9 mouse cellular contexts compared by ENCODE assay signal in genomic region chr4:83527921-83528320, GRCm38 (mm10). TPM values are rescaled to one million over a fixed set of nuclear protein-coding genes. Genes with fewer than 3 reads are reported as not detected.
DNase-seq lines count a peak whose midpoint lies in the region; ATAC-seq and TF ChIP-seq lines count a peak whose summit lies in the region.
"Had no signal": no experiment of that assay in that cellular context is flagged by ENCODE, and none has a peak within 500 bp of the region (broad histone marks: within the 10 kb centered on the region; RNA-seq: fewer than 3 reads in every experiment).

No protein-coding gene starts in this region.

- TF ChIP-seq CTCF in MEL (IDR thresholded peaks at IDR 0.05 in 2 of 3, conservative IDR thresholded peaks at IDR 0.05 in 1 of 3; ENCODE audit: control insufficient read depth in 1 of 3, insufficient read depth in 1 of 3, low read depth in 2 of 3, low read length in 3 of 3, poor library complexity in 1 of 3, severe bottlenecking in 1 of 3): peak; percentile 16 to 69 (median 68); a peak in 5 of 6 replicates

- peak; percentile 19 for DNase-seq in layer of hippocampus, adult 11-12 months (ENCODE audit: low spot score)
- DNase-seq in layer of hippocampus, adult 8-10 months (ENCODE audit: low spot score in 2 of 2): no peak
- peak; percentile 88 for DNase-seq in MEL (ENCODE audit: low read depth, low spot score)
- peak; percentile 63 for DNase-seq in c-Kit-positive CD71-positive TER-119-negative erythroid progenitor cells, embryonic 14.5 days (ENCODE audit: low read depth)
- DNase-seq in lung, postnatal 10 days: peak; percentile 46
- DNase-seq in thymus, postnatal 4 days: peak; percentile 76
- no peak for DNase-seq in layer of hippocampus, postnatal 14 days (ENCODE audit: low spot score in 2 of 2)

- H3K36me3 ChIP-seq in MEL (ENCODE audit: control insufficient read depth in 1 of 2, insufficient read depth in 2 of 2, low read length in 2 of 2): peaks cover 0 to 15% of the 10 kb centered on the region in 2 experiments; a peak in 2 of 4 replicates
- H3K36me3 ChIP-seq: limb, embryonic 13.5 days had no signal

- H3K27ac ChIP-seq in MEL (ENCODE audit: control insufficient read depth, low read depth, low read length): no peak overlapping the region
- H3K27ac ChIP-seq: limb, embryonic 13.5 days had no signal

- no peaks in the 10 kb centered on the region for H3K27me3 ChIP-seq in MEL (ENCODE audit: control insufficient read depth in 1 of 2, insufficient read depth in 2 of 2, low read length in 2 of 2)
- H3K27me3 ChIP-seq: limb, embryonic 13.5 days had no signal

- TF ChIP-seq EP300 in MEL (IDR thresholded peaks at IDR 0.05; ENCODE audit: low read depth in 1 of 2, low read length in 2 of 2): no peak

- peaks cover 3% of the 10 kb centered on the region for H3K79me2 ChIP-seq in MEL (ENCODE audit: control insufficient read depth, insufficient read depth, low read length, poor library complexity)

- no peak; the same call in 1 of the 2 replicates for TF ChIP-seq RAD21 in MEL (IDR thresholded peaks at IDR 0.05; ENCODE audit: low read depth, low read length)

- H3K9me3 ChIP-seq in MEL (replicated peaks; ENCODE audit: insufficient read depth, low read length): no peaks in the 10 kb centered on the region
- H3K9me3 ChIP-seq: limb, embryonic 13.5 days had no signal

- no peak for TF ChIP-seq POLR2A in MEL (IDR thresholded peaks at IDR 0.05; ENCODE audit: control insufficient read depth in 1 of 2, insufficient read depth in 1 of 2, low read depth in 1 of 2, low read length in 2 of 2, poor library complexity in 1 of 2)

- no peak overlapping the region for H3K4me3 ChIP-seq in MEL (ENCODE audit: control insufficient read depth in 1 of 2, insufficient read depth in 1 of 2, low read depth in 2 of 2, low read length in 2 of 2)
- H3K4me3 ChIP-seq: limb, embryonic 13.5 days had no signal

- ATAC-seq in granulocyte monocyte progenitor cell, adult 5-6 weeks (replicated peaks; ENCODE audit: poor library complexity, severe bottlenecking): no peak

- no peak overlapping the region for H3K9ac ChIP-seq in MEL (ENCODE audit: control insufficient read depth, low read depth, low read length, poor library complexity, severe bottlenecking)
- H3K9ac ChIP-seq: limb, embryonic 13.5 days had no signal

- peaks cover 0 to 4% of the 10 kb centered on the region in 2 experiments; a peak in 2 of 4 replicates for H3K4me1 ChIP-seq in MEL (ENCODE audit: control insufficient read depth in 1 of 2, insufficient read depth in 2 of 2, low read length in 2 of 2)

TF ChIP-seq in MEL, 35 proteins besides CTCF, POLR2A, EP300 and RAD21:
- TF ChIP-seq HCFC1 (IDR thresholded peaks at IDR 0.05; ENCODE audit: low read depth, low read length): no peak
- 0 out of 2 replicates have a peak, but pooled peaks have one; percentile 38 for TF ChIP-seq SIN3A (IDR thresholded peaks at IDR 0.05; ENCODE audit: low read length)
- no peak for TF ChIP-seq ZKSCAN1 (IDR thresholded peaks at IDR 0.05; ENCODE audit: low read depth, low read length)
- TF ChIP-seq MAFK (IDR thresholded peaks at IDR 0.05; ENCODE audit: borderline replicate concordance, low read depth, low read length): no peak
- TF ChIP-seq SMC3 (IDR thresholded peaks at IDR 0.05; ENCODE audit: low read depth, low read length): peak; percentile 46
- peak; percentile 57; the same call in 1 of the 2 replicates for TF ChIP-seq MYC (IDR thresholded peaks at IDR 0.05; ENCODE audit: low read depth, low read length)
- no peak for TF ChIP-seq MEF2A (IDR thresholded peaks at IDR 0.05; ENCODE audit: extremely low read depth, insufficient replicate concordance, low read depth, low read length, poor library complexity, severe bottlenecking)
- TF ChIP-seq TAL1 (IDR thresholded peaks at IDR 0.05; ENCODE audit: low read length): no peak
- no peak for TF ChIP-seq GABPA (IDR thresholded peaks at IDR 0.05; ENCODE audit: low read depth, low read length)
TF ChIP-seq in MEL: peak in this region for 3.

RNA-seq across cellular contexts. Expression of gene Ccdc171, which starts 2.6 kb away (rescaled TPM):
- total RNA-seq in layer of hippocampus, adult 8-10 months (2022): 1 to 10 TPM; 4.1 to 4.5 (median 4.2) TPM
- total RNA-seq in MEL (2012; rRNA removed): 1.7 and 1.8 TPM in 2 replicates
- polyA plus RNA-seq in MEL (2012; ENCODE audit: insufficient read depth in 1 of 2, insufficient read length in 2 of 2, low read depth in 1 of 2, low replicate concordance in 2 of 2, missing spikeins in 1 of 2): 1 to 10 TPM in 1 of 2 experiments, not detected in 1; 1.6 TPM
- total RNA-seq in layer of hippocampus, postnatal 14 days (2021): 1 to 10 TPM; 3.2 to 3.3 TPM
- 4.0 and 4.7 TPM in 2 replicates for total RNA-seq in granulocyte monocyte progenitor cell, adult 5-6 weeks (2014; fragmentation: Nextera tagmentation)
- total RNA-seq in granulocyte monocyte progenitor cell, adult 5-6 weeks (2017): 7.3 and 14.4 TPM in 2 replicates

RNA-seq across cellular contexts. Expression of gene Psip1, which starts 41.7 kb away (rescaled TPM):
- 100 to 1,000 TPM; 191 to 205 (median 200) TPM for total RNA-seq in layer of hippocampus, adult 8-10 months (2022)
- 68.1 and 81.0 TPM in 2 replicates for total RNA-seq in MEL (2012; rRNA removed)
- 100 to 1,000 TPM in 1 of 2 experiments, 10 to 100 TPM in 1; 54.0 to 161 TPM for polyA plus RNA-seq in MEL (2012; ENCODE audit: insufficient read depth in 1 of 2, insufficient read length in 2 of 2, low read depth in 1 of 2, low replicate concordance in 2 of 2, missing spikeins in 1 of 2)
- total RNA-seq in layer of hippocampus, postnatal 14 days (2021): 100 to 1,000 TPM; 198 to 203 TPM
- total RNA-seq in granulocyte monocyte progenitor cell, adult 5-6 weeks (2014; fragmentation: Nextera tagmentation): 83.2 and 91.2 TPM in 2 replicates
- total RNA-seq in granulocyte monocyte progenitor cell, adult 5-6 weeks (2017): 138 and 162 TPM in 2 replicates

Comparison
In these comparisons a context has a peak if more than half of its experiments do, and no peak if none do; other contexts are left out.
1. DNase-seq: peak in layer of hippocampus, adult 11-12 months (single experiment), MEL (single experiment), c-Kit-positive CD71-positive TER-119-negative erythroid progenitor cells, embryonic 14.5 days (single experiment), lung, postnatal 10 days (single experiment) and thymus, postnatal 4 days (single experiment); none in layer of hippocampus, adult 8-10 months (0 of 2) and layer of hippocampus, postnatal 14 days (0 of 2).